Mouse (Mus musculus) thymus, postnatal 10 days (tissue): ENCODE results near the gene Gm10230.
"Not testable (repeated sequence)": the region's sequence is repeated elsewhere in the genome, so short reads cannot be mapped to it uniquely, and the experiment has no call there.

Source experiments
- DNase-seq, 2 experiments: peaks; one replicate each; pipeline ENCODE4 v3.0.0; 2021; ENCODE audit warnings: low spot score in 2 of 2

Gm10230 gene

DNA sequence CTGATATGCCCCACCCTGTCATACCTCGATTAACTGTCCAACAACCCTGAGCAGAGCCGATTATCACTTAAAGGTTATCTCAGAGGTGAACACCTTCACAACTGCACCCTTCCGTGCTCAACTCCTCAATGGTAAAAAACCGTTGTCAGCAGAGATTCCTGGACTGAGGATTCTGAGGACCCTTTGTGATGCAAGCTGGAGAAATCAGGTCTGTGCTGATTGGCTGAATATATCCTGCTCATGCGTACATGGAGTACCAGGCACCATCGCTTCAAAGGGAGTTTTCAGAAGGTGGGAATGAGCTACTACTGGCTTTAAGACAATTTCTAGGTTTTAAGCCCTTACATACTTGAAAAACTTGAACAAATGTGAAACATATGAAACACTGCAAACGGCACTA lies at the start of gene Gm10230:
TSS of gene Gm10230 (minus strand) at position 101 of the 400 bp plus-strand sequence.
- not testable (repeated sequence) for DNase-seq
